22 mouse cellular contexts compared by ENCODE assay signal in genomic region chr12:53822881-53823280, GRCm38 (mm10).
"Had no signal": no experiment of that assay in that cellular context is flagged by ENCODE, and none has a peak within 500 bp of the region (broad histone marks: within the 10 kb centered on the region; RNA-seq: fewer than 3 reads in every experiment).

No protein-coding gene starts in this region.

- DNase-seq: kidney, adult 2 months; kidney, postnatal 25 days; layer of hippocampus, adult 9-11 months; liver; lung, adult 18-20 months; lung, postnatal 10 days; lung, postnatal 36 days; right cerebral cortex, postnatal 25 days; spleen, adult 18-20 months; thymus, adult 2 months; thymus, postnatal 14 days had no signal

- H3K4me3 ChIP-seq: layer of hippocampus, adult 2 months; limb, embryonic 10.5 days; limb, embryonic 13.5 days; liver, embryonic 12.5 days; liver, embryonic 15.5 days; lung, embryonic 15.5 days; megakaryocyte, embryonic 14.5 days; midbrain, embryonic 10.5 days; midbrain, embryonic 15.5 days had no signal

- ATAC-seq: intestine, postnatal 0 days; liver, embryonic 12.5 days; midbrain, embryonic 15.5 days had no signal

- H3K9ac ChIP-seq: limb, embryonic 13.5 days; liver, embryonic 12.5 days; liver, embryonic 15.5 days; lung, embryonic 15.5 days; midbrain, embryonic 15.5 days had no signal

- H3K36me3 ChIP-seq: limb, embryonic 10.5 days; limb, embryonic 13.5 days; liver, embryonic 12.5 days; liver, embryonic 15.5 days; lung, embryonic 15.5 days; midbrain, embryonic 10.5 days; midbrain, embryonic 15.5 days had no signal

- H3K9me3 ChIP-seq: limb, embryonic 10.5 days; limb, embryonic 13.5 days; liver, embryonic 12.5 days; liver, embryonic 15.5 days; lung, embryonic 15.5 days; midbrain, embryonic 10.5 days; midbrain, embryonic 15.5 days had no signal

- H3K27ac ChIP-seq: kidney, postnatal 0 days; layer of hippocampus, adult 2 months; limb, embryonic 10.5 days; limb, embryonic 13.5 days; liver, embryonic 12.5 days; liver, embryonic 15.5 days; lung, embryonic 15.5 days; midbrain, embryonic 10.5 days; midbrain, embryonic 15.5 days had no signal

- H3K27me3 ChIP-seq: limb, embryonic 13.5 days; liver, embryonic 12.5 days; liver, embryonic 15.5 days; lung, embryonic 15.5 days; megakaryocyte, embryonic 14.5 days; midbrain, embryonic 15.5 days had no signal

- H3K4me2 ChIP-seq: limb, embryonic 13.5 days; liver, embryonic 12.5 days; liver, embryonic 15.5 days; lung, embryonic 15.5 days; midbrain, embryonic 15.5 days had no signal

- H3K4me1 ChIP-seq: lung, embryonic 15.5 days; megakaryocyte, embryonic 14.5 days had no signal
